ENCODE assay signal across 8 mouse cellular contexts in the genomic region with DNA sequence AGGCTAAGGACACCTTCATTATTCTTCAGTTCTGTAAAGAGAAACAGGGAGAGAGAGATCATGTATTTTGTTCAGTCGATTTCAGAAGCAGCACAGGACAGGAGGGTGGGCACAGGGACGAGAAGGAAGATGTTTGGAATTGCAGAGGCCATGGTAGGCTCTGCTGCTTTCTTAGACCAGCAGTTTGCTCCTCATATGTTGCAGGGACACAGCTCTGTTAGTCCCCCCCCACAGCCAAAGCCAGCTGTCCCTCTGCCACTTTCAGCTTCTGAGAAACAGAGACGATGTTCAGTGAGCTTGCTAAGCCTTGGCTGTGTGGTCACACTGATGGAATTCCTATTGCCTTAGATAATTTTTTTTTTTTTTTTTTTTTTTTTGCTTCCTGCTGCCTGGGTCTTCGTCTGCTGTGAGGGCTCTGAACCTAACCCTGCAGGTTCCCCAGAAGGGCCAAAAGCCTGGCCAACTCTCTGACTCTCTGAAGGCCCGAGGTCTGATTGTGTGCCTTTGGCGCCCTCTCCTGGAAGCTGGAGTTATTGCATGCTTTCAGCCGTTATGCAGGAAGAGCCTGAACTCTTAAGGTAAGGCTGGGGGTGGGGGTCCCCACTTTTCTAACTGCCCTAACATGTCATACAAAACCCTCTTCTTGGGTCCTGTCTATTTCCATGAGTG. TPM values are rescaled to one million over a fixed set of nuclear protein-coding genes. Genes with fewer than 3 reads are reported as not detected.
DNase-seq lines count a peak whose midpoint lies in the region; ATAC-seq and TF ChIP-seq lines count a peak whose summit lies in the region.

No protein-coding gene starts in this region.

- TF ChIP-seq EP300 in stomach, postnatal 0 days (optimal IDR thresholded peaks at IDR 0.05) = no peak

- peak; percentile 93 for DNase-seq in 416B (ENCODE audit: low read depth)
- peak; percentile 92 for DNase-seq in adrenal gland, postnatal 10 days
- DNase-seq in embryo, embryonic 9.5 days (ENCODE audit: extremely low spot score) = peak; percentile 82
- peak; percentile 86 to 94 for DNase-seq in heart, adult 18-20 months
- peak; percentile 89 for DNase-seq in kidney, adult 9 months
- DNase-seq in limb, embryonic 14.5 days (ENCODE audit: low spot score) = peak; percentile 79
- peak; percentile 87 for DNase-seq in neural tube, embryonic 10.5 days (ENCODE audit: extremely low spot score, low spot score)
- DNase-seq in stomach, postnatal 0 days (ENCODE audit: low spot score) = peak; percentile 87

- TF ChIP-seq CTCF in stomach, postnatal 0 days (IDR thresholded peaks at IDR 0.05; ENCODE audit: low read depth) = peak; percentile 94

- H3K4me1 ChIP-seq in limb, embryonic 14.5 days (ENCODE audit: control insufficient read depth, insufficient read depth, low read length) = peaks cover 18% of the 10 kb centered on the region
- H3K4me1 ChIP-seq in stomach, postnatal 0 days (replicated peaks; ENCODE audit: control insufficient read depth, insufficient read depth) = peaks cover 4% of the 10 kb centered on the region; the same call in 1 of the 2 replicates

- H3K36me3 ChIP-seq in limb, embryonic 14.5 days (ENCODE audit: control insufficient read depth, insufficient read depth, low read length) = no peaks in the 10 kb centered on the region
- H3K36me3 ChIP-seq in stomach, postnatal 0 days (ENCODE audit: control insufficient read depth, insufficient read depth, low read length) = no peaks in the 10 kb centered on the region

- no peak for TF ChIP-seq POLR2A in limb, embryonic 14.5 days (IDR thresholded peaks at IDR 0.05; ENCODE audit: borderline replicate concordance, extremely low read depth, insufficient read depth, insufficient read length)

- H3K9ac ChIP-seq in limb, embryonic 14.5 days (ENCODE audit: low read depth, low read length, severe bottlenecking) = no peak overlapping the region
- H3K9ac ChIP-seq in stomach, postnatal 0 days (ENCODE audit: low read length) = no peak overlapping the region

- peak overlapping the region; percentile 50 for H3K27ac ChIP-seq in limb, embryonic 14.5 days (replicated peaks; ENCODE audit: low read depth, low read length)
- peak overlapping the region; percentile 64 for H3K27ac ChIP-seq in stomach, postnatal 0 days (replicated peaks)

- no peak overlapping the region for H3K4me3 ChIP-seq in limb, embryonic 14.5 days (replicated peaks; ENCODE audit: low read length)
- H3K4me3 ChIP-seq in stomach, postnatal 0 days (ENCODE audit: low read depth, low read length) = no peak overlapping the region

- no peaks in the 10 kb centered on the region for H3K27me3 ChIP-seq in limb, embryonic 14.5 days (ENCODE audit: control insufficient read depth, insufficient read depth, low read length)
- no peaks in the 10 kb centered on the region for H3K27me3 ChIP-seq in stomach, postnatal 0 days (ENCODE audit: control insufficient read depth, insufficient read depth, low read length)

- no peak overlapping the region for H3K4me2 ChIP-seq in limb, embryonic 14.5 days (replicated peaks; ENCODE audit: low read depth, low read length, severe bottlenecking)
- no peak overlapping the region for H3K4me2 ChIP-seq in stomach, postnatal 0 days (replicated peaks; ENCODE audit: low read depth)

- peak; percentile 51; the same call in 1 of the 2 replicates for ATAC-seq in limb, embryonic 14.5 days (ENCODE audit: low FRiP score, low read depth)
- peak; percentile 76 for ATAC-seq in stomach, postnatal 0 days (ENCODE audit: low FRiP score, low TSS enrichment)

- H3K9me3 ChIP-seq in limb, embryonic 14.5 days (ENCODE audit: control insufficient read depth, low read length) = no peaks in the 10 kb centered on the region
- H3K9me3 ChIP-seq in stomach, postnatal 0 days (ENCODE audit: control insufficient read depth, low read length) = no peaks in the 10 kb centered on the region

- WGBS in limb, embryonic 14.5 days = 28% methylated on average over 7 of the region's 7 CpGs
- WGBS in stomach, postnatal 0 days = 17% methylated on average over 7 of the region's 7 CpGs

RNA-seq across cellular contexts. Expression of gene Mxra7, which starts 19.8 kb away (rescaled TPM):
- 10 to 100 TPM; 33.7 to 40.0 TPM for total RNA-seq in adrenal gland, postnatal 10 days (2021)
- 10 to 100 TPM; 14.8 to 18.7 TPM for total RNA-seq in heart, adult 18-20 months (2021)
- polyA plus RNA-seq in limb, embryonic 14.5 days (2012; rRNA removed) = 20.8 and 21.9 TPM in 2 replicates
- polyA plus RNA-seq in limb, embryonic 14.5 days (2014; fragmentation: Nextera tagmentation; extraction: Ambion mirVana) = 11.0 and 13.9 TPM in 2 replicates
- polyA plus RNA-seq in stomach, postnatal 0 days (2015; fragmentation: Nextera tagmentation; extraction: Ambion mirVana) = 15.9 and 18.4 TPM in 2 replicates

RNA-seq across cellular contexts. Expression of gene St6galnac1, which starts 32.8 kb away (rescaled TPM):
- total RNA-seq in adrenal gland, postnatal 10 days (2021) = under 1 TPM in 1 of 2 experiments, not detected in 1; 0.15 TPM
- not detected for total RNA-seq in heart, adult 18-20 months (2021)
- polyA plus RNA-seq in limb, embryonic 14.5 days (2012; rRNA removed) = not detected in 2 replicates
- not detected in 2 replicates for polyA plus RNA-seq in limb, embryonic 14.5 days (2014; fragmentation: Nextera tagmentation; extraction: Ambion mirVana)
- not detected in 2 replicates for polyA plus RNA-seq in stomach, postnatal 0 days (2015; fragmentation: Nextera tagmentation; extraction: Ambion mirVana)

RNA-seq across cellular contexts. Expression of gene Mettl23, which starts 35.0 kb away (rescaled TPM):
- 10 to 100 TPM; 29.1 to 35.3 TPM for total RNA-seq in adrenal gland, postnatal 10 days (2021)
- 10 to 100 TPM; 38.3 to 46.4 TPM for total RNA-seq in heart, adult 18-20 months (2021)
- 51.0 and 54.9 TPM in 2 replicates for polyA plus RNA-seq in limb, embryonic 14.5 days (2012; rRNA removed)
- polyA plus RNA-seq in limb, embryonic 14.5 days (2014; fragmentation: Nextera tagmentation; extraction: Ambion mirVana) = 77.9 and 84.1 TPM in 2 replicates
- 40.6 and 44.5 TPM in 2 replicates for polyA plus RNA-seq in stomach, postnatal 0 days (2015; fragmentation: Nextera tagmentation; extraction: Ambion mirVana)

RNA-seq across cellular contexts. Expression of gene Jmjd6, which starts 35.2 kb away (rescaled TPM):
- total RNA-seq in adrenal gland, postnatal 10 days (2021) = 10 to 100 TPM; 36.0 to 38.4 TPM
- 10 to 100 TPM; 37.5 to 42.3 TPM for total RNA-seq in heart, adult 18-20 months (2021)
- polyA plus RNA-seq in limb, embryonic 14.5 days (2012; rRNA removed) = 51.2 and 57.0 TPM in 2 replicates
- polyA plus RNA-seq in limb, embryonic 14.5 days (2014; fragmentation: Nextera tagmentation; extraction: Ambion mirVana) = 68.0 and 77.8 TPM in 2 replicates
- polyA plus RNA-seq in stomach, postnatal 0 days (2015; fragmentation: Nextera tagmentation; extraction: Ambion mirVana) = 31.8 and 33.2 TPM in 2 replicates

RNA-seq across cellular contexts. Expression of gene Mfsd11, which starts 44.2 kb away (rescaled TPM):
- total RNA-seq in adrenal gland, postnatal 10 days (2021) = 10 to 100 TPM; 26.8 to 44.4 TPM
- 10 to 100 TPM; 30.7 to 33.7 TPM for total RNA-seq in heart, adult 18-20 months (2021)
- 35.0 and 41.5 TPM in 2 replicates for polyA plus RNA-seq in limb, embryonic 14.5 days (2012; rRNA removed)
- polyA plus RNA-seq in limb, embryonic 14.5 days (2014; fragmentation: Nextera tagmentation; extraction: Ambion mirVana) = 46.0 and 47.2 TPM in 2 replicates
- polyA plus RNA-seq in stomach, postnatal 0 days (2015; fragmentation: Nextera tagmentation; extraction: Ambion mirVana) = 31.5 and 34.6 TPM in 2 replicates
